Mouse (Mus musculus): ENCODE results near the gene Kcnq2. TPM values are rescaled to one million over a fixed set of nuclear protein-coding genes. Genes with fewer than 3 reads are reported as not detected.

The Kcnq2 gene
- total RNA-seq, 4 experiments from 2014 or later = 231 to 254 (median 236) TPM

- DNase-seq (ENCODE audit: low spot score in 2 of 2) = no peak
Measured at GRCm38 (mm10) chr2:181104111-181104510, 31.0 kb downstream of the Kcnq2 start.

GRCm38 (mm10) chr2:181102161-181102560 is 32.9 kb downstream of the Kcnq2 start:
- no peak for DNase-seq (ENCODE audit: low spot score in 2 of 2)

- DNase-seq (ENCODE audit: low spot score in 2 of 2) = no peak
Measured at GRCm38 (mm10) chr2:181101626-181102025, 33.5 kb downstream of the Kcnq2 start.

DNA sequence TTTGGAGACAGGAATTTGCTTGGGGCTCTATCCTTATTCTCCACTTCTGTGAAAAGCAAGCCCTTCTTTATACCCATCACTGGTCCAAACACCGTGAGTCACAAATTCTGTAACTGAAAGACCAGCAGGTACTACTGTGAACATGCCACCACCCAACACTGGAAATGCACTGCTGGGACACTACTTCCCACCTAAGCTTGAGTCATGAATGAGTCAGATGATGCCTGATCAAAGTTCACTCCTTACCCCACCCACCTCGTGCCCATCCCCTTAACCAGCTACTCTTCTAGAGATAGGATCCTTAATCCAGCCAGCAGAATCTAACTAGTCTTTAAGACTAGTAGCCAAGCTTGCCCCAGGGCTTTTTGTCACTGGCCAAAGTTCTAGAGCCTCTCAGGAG is 35.0 kb downstream of the Kcnq2 start:
- no peak for DNase-seq (ENCODE audit: low spot score in 2 of 2)

GRCm38 (mm10) chr2:181090123-181090522 is 45.0 kb downstream of the Kcnq2 start:
- no peak for DNase-seq (ENCODE audit: low spot score in 2 of 2)

DNA sequence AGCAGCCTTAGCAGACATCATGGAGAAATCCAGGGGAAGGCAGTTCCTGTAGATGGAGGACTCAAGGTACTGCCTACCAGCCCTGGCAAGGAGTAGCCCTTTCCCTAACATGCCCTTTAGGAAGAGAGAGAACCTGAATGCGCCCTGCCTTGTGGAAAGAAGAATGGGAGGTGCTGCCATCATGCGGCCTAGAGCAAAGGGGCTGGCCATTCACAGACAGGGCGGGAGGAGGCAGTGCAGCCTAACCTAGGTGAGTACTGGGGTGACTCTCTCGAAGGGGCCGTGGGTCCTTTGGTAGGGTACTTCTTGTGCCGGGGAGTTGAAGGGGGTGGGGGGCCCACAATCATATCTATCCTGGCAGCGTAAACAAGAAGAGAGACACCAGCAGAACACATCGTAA is 50.1 kb downstream of the Kcnq2 start:
- no peak for DNase-seq (ENCODE audit: low spot score in 2 of 2)

DNA sequence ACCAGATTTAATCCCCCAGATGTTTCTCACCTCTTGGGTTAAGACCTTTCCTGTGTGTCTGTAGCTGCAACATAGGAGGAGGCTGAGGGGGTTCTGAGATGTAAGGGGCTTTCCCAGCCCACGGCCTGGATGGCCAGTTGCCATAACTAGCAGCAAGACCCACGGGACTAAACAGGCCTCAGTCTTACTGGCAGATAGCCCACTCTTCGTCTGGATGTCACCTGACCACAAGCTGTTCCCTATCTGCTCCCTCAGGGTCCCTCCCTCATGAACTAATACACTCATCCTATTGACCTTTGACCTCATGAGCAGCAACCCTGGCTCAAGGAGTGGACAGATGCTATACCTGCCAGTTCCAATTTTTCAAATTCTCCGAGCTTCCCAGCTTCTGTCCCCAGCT is 51.2 kb downstream of the Kcnq2 start:
- DNase-seq (ENCODE audit: low spot score in 2 of 2) = no peak

DNA sequence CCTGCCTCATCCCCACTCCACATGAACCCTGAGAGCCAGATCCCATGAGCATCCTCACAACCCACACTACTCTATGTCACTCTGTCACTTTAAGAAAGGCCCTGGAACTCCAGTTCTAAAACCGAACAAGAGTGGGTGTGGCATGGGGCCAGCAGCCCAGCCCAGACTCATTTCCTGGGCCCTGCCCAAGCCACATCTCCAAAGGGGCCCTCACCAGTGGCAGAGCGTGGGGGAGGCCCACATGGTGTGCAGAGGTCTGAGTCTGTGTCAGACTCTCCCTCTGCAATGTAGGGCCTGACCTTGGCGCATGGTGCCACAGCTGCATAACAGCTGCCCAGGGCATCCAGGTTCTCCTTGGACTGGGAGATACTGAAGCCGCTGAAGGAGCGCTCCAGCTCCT is 54.2 kb downstream of the Kcnq2 start:
- DNase-seq (ENCODE audit: low spot score in 2 of 2) = peak in 1 of 2 experiments; percentile 68

DNA sequence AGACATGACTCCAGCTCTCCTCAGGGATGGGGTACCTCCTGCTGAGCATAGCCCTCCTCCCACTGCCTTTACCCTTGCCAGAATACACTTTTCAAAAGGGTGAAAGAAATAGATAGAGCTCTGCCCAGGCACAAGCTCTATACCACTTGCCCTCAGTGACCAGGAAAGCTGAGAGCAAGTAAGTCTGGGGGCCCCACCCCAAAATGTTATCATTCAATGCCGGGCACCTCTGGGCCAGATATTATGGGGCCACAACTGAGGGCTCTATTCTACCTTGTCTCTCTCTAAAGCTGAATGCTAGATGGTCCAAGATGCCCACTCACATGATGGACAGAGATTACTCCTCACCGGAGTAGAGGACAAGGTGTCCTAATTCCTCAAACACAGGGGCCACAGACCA is 55.6 kb downstream of the Kcnq2 start:
- no peak for DNase-seq (ENCODE audit: low spot score in 2 of 2)

- no peak for DNase-seq (ENCODE audit: low spot score in 2 of 2)
Measured at GRCm38 (mm10) chr2:181078908-181079307, 56.2 kb downstream of the Kcnq2 start.

DNA sequence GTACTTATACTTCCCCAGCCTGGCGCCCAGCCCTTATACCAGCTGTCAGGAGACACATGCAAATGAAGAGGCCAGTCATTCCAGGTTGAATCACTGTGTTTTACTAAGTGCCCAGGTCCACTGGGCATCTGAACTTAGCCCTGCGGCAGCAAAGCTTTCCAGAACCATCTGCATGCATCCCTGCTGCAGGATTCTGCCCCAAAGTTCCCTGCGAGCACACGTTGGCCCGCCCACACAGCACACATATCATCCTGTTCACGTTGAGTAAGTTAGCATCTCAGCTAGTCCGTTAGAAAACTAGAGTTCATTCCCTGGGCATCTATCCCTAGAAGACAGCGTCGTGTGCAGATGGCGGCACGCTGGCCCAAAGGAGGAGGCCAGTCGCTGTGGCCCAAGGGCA is 59.6 kb downstream of the Kcnq2 start:
- no peak for DNase-seq (ENCODE audit: low spot score in 2 of 2)

GRCm38 (mm10) chr2:181072403-181072714 is 62.7 kb downstream of the Kcnq2 start:
- DNase-seq (ENCODE audit: low spot score in 2 of 2) = no peak

DNA sequence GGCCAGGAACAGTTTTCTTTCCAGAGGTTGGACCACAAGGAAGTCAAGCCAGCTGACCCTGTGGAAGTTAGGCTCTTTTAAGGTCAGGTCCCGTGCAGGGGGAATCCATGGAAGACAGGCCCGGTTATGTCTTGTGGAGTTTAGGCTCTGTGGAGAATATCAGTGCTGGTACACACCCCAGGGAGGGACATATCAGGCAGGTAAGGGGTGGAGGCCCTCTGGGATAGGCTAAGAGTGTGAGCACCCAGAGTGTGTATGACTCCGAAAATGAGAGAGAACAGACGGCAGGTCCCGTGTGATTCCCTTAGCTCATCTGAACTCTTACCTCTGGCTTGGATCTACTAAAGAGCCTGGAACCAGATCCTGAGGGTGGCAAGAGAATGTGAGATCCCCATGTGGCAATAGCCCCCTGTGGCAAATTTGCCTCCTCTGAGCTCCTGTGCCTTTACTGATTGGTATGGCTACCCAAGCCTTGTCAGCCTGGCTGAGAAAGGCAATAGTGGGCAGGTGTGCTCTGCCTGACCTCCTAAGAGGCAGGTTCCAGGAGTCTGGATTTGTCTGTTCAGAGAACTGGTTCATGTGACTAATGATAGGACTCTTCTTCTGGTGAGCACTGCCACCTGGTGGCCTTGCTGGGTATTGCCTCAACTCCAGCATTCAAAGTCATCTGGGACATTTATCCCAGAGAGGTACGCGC is 63.2 kb downstream of the Kcnq2 start:
- peak; percentile 77 to 95 for DNase-seq (ENCODE audit: low spot score in 2 of 2)

GRCm38 (mm10) chr2:181070136-181070535 is 65.0 kb downstream of the Kcnq2 start:
- DNase-seq (ENCODE audit: low spot score in 2 of 2) = peak in 1 of 2 experiments; percentile 87

- no peak for DNase-seq (ENCODE audit: low spot score in 2 of 2)
Measured at GRCm38 (mm10) chr2:181068499-181068898, 66.6 kb downstream of the Kcnq2 start.

GRCm38 (mm10) chr2:181065827-181066226 is 69.3 kb downstream of the Kcnq2 start:
- DNase-seq (ENCODE audit: low spot score in 2 of 2) = no peak

GRCm38 (mm10) chr2:181060127-181060526 is 75.0 kb downstream of the Kcnq2 start:
- DNase-seq (ENCODE audit: low spot score in 2 of 2) = peak in 1 of 2 experiments; percentile 81

- DNase-seq (ENCODE audit: low spot score in 2 of 2) = no peak
Measured at GRCm38 (mm10) chr2:181058193-181058592, 76.9 kb downstream of the Kcnq2 start.

GRCm38 (mm10) chr2:181057341-181057740 is 77.8 kb downstream of the Kcnq2 start:
- no peak for DNase-seq (ENCODE audit: low spot score in 2 of 2)

DNA sequence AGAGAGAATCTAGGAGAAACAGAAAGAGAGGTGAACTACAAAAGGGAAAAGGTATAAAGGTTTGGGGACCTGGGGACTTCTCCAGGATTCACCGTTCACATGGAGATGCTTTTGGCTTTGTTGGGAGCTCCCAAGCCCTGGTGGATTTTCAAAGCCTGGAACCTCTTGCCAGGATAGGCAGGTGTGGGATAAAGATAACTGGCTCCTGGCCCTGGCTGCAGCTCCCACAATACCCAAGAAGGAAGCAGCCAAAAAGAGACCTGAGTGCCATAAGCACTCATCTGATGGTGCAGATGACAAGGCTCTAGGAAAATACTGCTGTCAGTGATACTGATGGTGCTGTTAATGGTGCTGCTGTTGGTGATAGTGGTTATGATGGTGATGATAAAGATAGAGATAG is 82.9 kb downstream of the Kcnq2 start:
- DNase-seq (ENCODE audit: low spot score in 2 of 2) = no peak

GRCm38 (mm10) chr2:181048986-181049385 is 86.1 kb downstream of the Kcnq2 start:
- DNase-seq (ENCODE audit: low spot score in 2 of 2) = no peak

DNA sequence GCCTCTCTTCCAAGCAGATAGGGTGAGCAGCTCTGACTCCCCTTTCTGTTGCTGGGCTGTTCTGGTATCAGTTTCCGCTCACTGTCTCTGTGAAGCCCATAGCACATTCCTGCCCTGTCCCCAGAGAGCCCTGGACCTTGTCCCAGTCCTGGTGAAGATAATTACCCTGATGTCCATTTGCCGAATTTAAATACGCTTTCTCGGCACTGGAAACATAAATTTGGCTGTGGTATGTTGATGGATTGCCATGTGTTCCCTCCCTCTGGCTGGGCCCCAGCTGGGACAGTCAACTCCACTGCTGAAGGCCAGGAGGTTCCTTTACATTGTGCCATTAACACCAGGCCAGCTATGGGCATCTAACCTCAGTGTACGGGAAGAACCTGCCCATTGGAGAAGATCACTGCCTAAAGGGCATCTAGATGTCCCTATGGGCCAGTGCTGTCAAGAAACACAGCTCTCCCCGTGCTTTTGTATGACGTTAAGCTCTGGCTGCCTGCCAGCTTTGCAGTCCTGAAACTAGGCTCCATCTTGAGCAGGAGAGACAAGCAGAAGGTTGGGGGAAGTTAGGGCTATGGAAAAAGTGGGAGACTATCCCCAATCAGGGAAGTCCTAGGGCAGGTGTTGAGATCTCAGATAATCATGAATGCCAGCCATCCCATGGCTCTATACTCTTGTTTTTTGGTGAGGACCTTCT is 86.7 kb downstream of the Kcnq2 start:
- DNase-seq (ENCODE audit: low spot score in 2 of 2) = no peak

- no peak for DNase-seq (ENCODE audit: low spot score in 2 of 2)
Measured at GRCm38 (mm10) chr2:181044001-181044400, 91.1 kb downstream of the Kcnq2 start.
